Mouse (Mus musculus): ENCODE measurements at regions not wholly inside any gene's neighbourhood (a gene's known extent, or its start where the extent isn't known, plus 50 kb on each side); places are given as distances from the start of the nearest gene placed in this dataset.

DNA sequence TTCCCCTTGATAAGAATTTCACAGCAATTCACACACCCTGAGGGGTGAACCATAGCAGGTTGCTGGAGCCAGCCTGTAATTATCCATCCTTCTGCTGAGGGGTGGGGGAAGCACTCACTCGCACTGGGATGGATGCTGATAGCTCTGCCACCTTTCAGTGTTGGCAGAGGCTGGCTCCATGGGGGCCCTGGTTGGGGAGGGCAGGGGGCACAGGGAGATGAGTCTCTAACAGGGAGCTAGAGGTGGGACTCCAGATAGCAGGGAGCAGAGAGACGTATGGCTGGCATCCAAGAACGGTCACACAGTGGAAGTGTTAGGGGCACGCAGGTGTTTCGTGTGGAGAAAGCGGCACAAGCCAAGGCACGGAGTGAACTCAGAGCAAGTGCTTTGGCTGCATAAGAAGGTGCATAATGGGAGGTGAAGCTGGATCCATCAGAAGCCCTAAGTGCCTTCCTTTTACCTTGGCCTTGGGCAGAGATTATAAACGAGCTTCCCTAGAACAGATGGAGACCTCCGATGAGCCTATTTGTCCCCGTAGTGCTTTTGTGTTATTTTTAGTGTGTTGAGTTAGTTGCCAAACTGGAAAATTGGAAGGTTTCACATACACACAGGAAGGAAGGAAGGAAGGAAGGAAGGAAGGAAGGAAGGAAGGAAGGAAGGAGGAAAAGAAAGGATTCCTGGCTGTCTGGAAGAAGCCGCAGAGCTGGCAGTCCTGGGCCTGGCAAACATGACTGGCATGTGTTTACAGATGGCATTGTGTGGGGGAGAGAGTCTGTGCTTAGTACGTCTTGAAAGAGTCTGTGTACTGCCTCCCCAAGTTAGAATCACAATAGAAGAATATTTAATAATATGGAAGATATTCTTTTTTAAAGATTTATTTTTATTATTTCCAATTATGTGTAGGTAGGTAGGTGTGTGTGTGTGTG, 108.6 kb upstream of the Aldh1b1 start:
- TF ChIP-seq CTCF (IDR thresholded peaks at IDR 0.05; ENCODE audit: low read depth) = no peak
- no peak for TF ChIP-seq EP300 (IDR thresholded peaks at IDR 0.05; ENCODE audit: low read depth)

Data from liver, embryonic 14.5 days (tissue).